Mouse (Mus musculus): ENCODE results near the gene Ints6.

DNA sequence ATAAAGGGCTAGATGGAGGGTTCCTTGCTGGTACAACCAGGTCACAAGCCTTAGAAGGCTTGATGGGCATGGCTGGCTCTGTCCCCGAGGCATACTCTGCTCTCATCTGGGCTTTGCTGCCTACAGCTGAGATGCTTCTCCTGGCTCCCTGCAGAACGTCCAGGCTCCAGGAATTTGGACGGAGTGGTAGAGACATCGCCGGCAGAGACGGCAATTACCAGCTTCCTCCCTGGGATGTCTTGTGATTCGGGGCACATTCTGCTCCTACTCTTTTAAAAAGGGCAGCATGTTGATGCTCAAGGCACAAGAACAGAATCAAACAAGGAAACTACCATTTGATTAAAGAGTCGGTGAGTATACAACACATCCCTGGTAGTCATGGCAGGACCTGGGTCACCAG, 97.6 kb downstream of the Ints6 start, which contains the start of gene Serpine3:
- TF ChIP-seq CTCF (IDR thresholded peaks at IDR 0.05; ENCODE audit: low read depth), result no peak
- no peak for TF ChIP-seq EP300 (optimal IDR thresholded peaks at IDR 0.05)

All from stomach, postnatal 0 days (tissue).